Mouse (Mus musculus): ENCODE results near the gene Ttc14. TPM values are rescaled to one million over a fixed set of nuclear protein-coding genes. Genes with fewer than 3 reads are reported as not detected.
A peak's percentile ranks its signal among the peaks of the same experiment; 100 is the strongest.

Ttc14 gene
- 30.9 and 31.4 TPM in 2 replicates for polyA plus RNA-seq (2015; fragmentation: Nextera tagmentation; extraction: Ambion mirVana)

GRCm38 (mm10) chr3:33799617-33800512 is at the start of gene Ttc14:
Gene Ttc14 (plus strand): TSS chr3:33799832.
- TF ChIP-seq EP300 (optimal IDR thresholded peaks at IDR 0.05) (peak; percentile 99), CTCF (IDR thresholded peaks at IDR 0.05; ENCODE audit: low read depth) (peak; percentile 64)
- Histone ChIP-seq H3K36me3 (ENCODE audit: control insufficient read depth, insufficient read depth, low read length) (peaks cover 4% of the 10 kb centered on the region; the same call in 1 of the 2 replicates), H3K9me3 (ENCODE audit: control insufficient read depth, low read length) (no peaks in the 10 kb centered on the region), H3K4me2 (replicated peaks; ENCODE audit: low read depth) (peak within 1 kb of the TSS; percentile 64), H3K27me3 (ENCODE audit: control insufficient read depth, insufficient read depth, low read length) (no peaks in the 10 kb centered on the region), H3K4me1 (replicated peaks; ENCODE audit: control insufficient read depth, insufficient read depth) (no peaks in the 10 kb centered on the region), H3K9ac (ENCODE audit: low read length) (peak within 1 kb of the TSS; percentile 99), H3K4me3 (ENCODE audit: low read depth, low read length) (peak within 1 kb of the TSS; percentile 98), H3K27ac (replicated peaks) (peak within 1 kb of the TSS; percentile 99)
- under 1% methylated on average over 88 of the region's 90 CpGs for WGBS
- ATAC-seq (ENCODE audit: low FRiP score, low TSS enrichment) (peak; percentile 99), DNase-seq (ENCODE audit: low spot score) (peak; percentile 98)

- Histone ChIP-seq H3K4me1 (replicated peaks; ENCODE audit: control insufficient read depth, insufficient read depth) (no peaks in the 10 kb centered on the region), H3K36me3 (ENCODE audit: control insufficient read depth, insufficient read depth, low read length) (no peaks in the 10 kb centered on the region), H3K4me2 (replicated peaks; ENCODE audit: low read depth) (no peak overlapping the region), H3K4me3 (ENCODE audit: low read depth, low read length) (no peak overlapping the region), H3K9me3 (ENCODE audit: control insufficient read depth, low read length) (no peaks in the 10 kb centered on the region), H3K9ac (ENCODE audit: low read length) (no peak overlapping the region), H3K27me3 (ENCODE audit: control insufficient read depth, insufficient read depth, low read length) (no peaks in the 10 kb centered on the region), H3K27ac (replicated peaks) (no peak overlapping the region)
- ATAC-seq (ENCODE audit: low FRiP score, low TSS enrichment) = no peak
- no peak for DNase-seq (ENCODE audit: low spot score)
- peak; percentile 65 for TF ChIP-seq CTCF (IDR thresholded peaks at IDR 0.05; ENCODE audit: low read depth)
- TF ChIP-seq EP300 (optimal IDR thresholded peaks at IDR 0.05) = no peak
These were observed 8.7 kb upstream of the Ttc14 start for GRCm38 (mm10) chr3:33790975-33791374.

GRCm38 (mm10) chr3:33800513-33800820 is 835 bp downstream of the Ttc14 start:
- no peak for TF ChIP-seq CTCF (IDR thresholded peaks at IDR 0.05; ENCODE audit: low read depth)
- no peak for TF ChIP-seq EP300 (optimal IDR thresholded peaks at IDR 0.05)
- no peak for DNase-seq (ENCODE audit: low spot score)
- Histone ChIP-seq H3K36me3 (ENCODE audit: control insufficient read depth, insufficient read depth, low read length) (peaks cover 4% of the 10 kb centered on the region; the same call in 1 of the 2 replicates), H3K9ac (ENCODE audit: low read length) (peak overlapping the region; percentile 99), H3K4me1 (replicated peaks; ENCODE audit: control insufficient read depth, insufficient read depth) (no peaks in the 10 kb centered on the region), H3K4me3 (ENCODE audit: low read depth, low read length) (peak overlapping the region; percentile 98), H3K9me3 (ENCODE audit: control insufficient read depth, low read length) (no peaks in the 10 kb centered on the region), H3K4me2 (replicated peaks; ENCODE audit: low read depth) (peak overlapping the region; percentile 60), H3K27ac (replicated peaks) (peak overlapping the region; percentile 99), H3K27me3 (ENCODE audit: control insufficient read depth, insufficient read depth, low read length) (no peaks in the 10 kb centered on the region)
- peak; percentile 15 for ATAC-seq (ENCODE audit: low FRiP score, low TSS enrichment)
- WGBS = under 1% methylated on average over 16 of the region's 16 CpGs

GRCm38 (mm10) chr3:33807151-33807550 is 7.5 kb downstream of the Ttc14 start:
- H3K27me3 ChIP-seq (ENCODE audit: control insufficient read depth, insufficient read depth, low read length) = no peaks in the 10 kb centered on the region
- no peaks in the 10 kb centered on the region for H3K4me1 ChIP-seq (replicated peaks; ENCODE audit: control insufficient read depth, insufficient read depth)
- no peak for TF ChIP-seq EP300 (optimal IDR thresholded peaks at IDR 0.05)
- no peak for TF ChIP-seq CTCF (IDR thresholded peaks at IDR 0.05; ENCODE audit: low read depth)
- no peak for DNase-seq (ENCODE audit: low spot score)
- H3K9ac ChIP-seq (ENCODE audit: low read length) = no peak overlapping the region
- H3K4me3 ChIP-seq (ENCODE audit: low read depth, low read length) = no peak overlapping the region
- no peak overlapping the region for H3K27ac ChIP-seq (replicated peaks)
- ATAC-seq (ENCODE audit: low FRiP score, low TSS enrichment) = no peak
- no peak overlapping the region for H3K4me2 ChIP-seq (replicated peaks; ENCODE audit: low read depth)
- peaks cover 7% of the 10 kb centered on the region for H3K36me3 ChIP-seq (ENCODE audit: control insufficient read depth, insufficient read depth, low read length)
- 72% methylated on average over 1 of the region's 1 CpGs for WGBS
- no peaks in the 10 kb centered on the region for H3K9me3 ChIP-seq (ENCODE audit: control insufficient read depth, low read length)

GRCm38 (mm10) chr3:33824135-33824946 is 24.7 kb downstream of the Ttc14 start:
- 0 out of 2 replicates have a peak, but pooled peaks have one; percentile 53 for ATAC-seq (ENCODE audit: low FRiP score, low TSS enrichment)
- Histone ChIP-seq H3K27ac (replicated peaks) (no peak overlapping the region), H3K9me3 (ENCODE audit: control insufficient read depth, low read length) (no peaks in the 10 kb centered on the region), H3K4me3 (ENCODE audit: low read depth, low read length) (no peak overlapping the region), H3K27me3 (ENCODE audit: control insufficient read depth, insufficient read depth, low read length) (no peaks in the 10 kb centered on the region), H3K9ac (ENCODE audit: low read length) (no peak overlapping the region), H3K36me3 (ENCODE audit: control insufficient read depth, insufficient read depth, low read length) (no peaks in the 10 kb centered on the region), H3K4me2 (replicated peaks; ENCODE audit: low read depth) (no peak overlapping the region), H3K4me1 (replicated peaks; ENCODE audit: control insufficient read depth, insufficient read depth) (no peaks in the 10 kb centered on the region)
- DNase-seq (ENCODE audit: low spot score) = peak; percentile 26
- 31% methylated on average over 9 of the region's 9 CpGs for WGBS
- TF ChIP-seq EP300 (optimal IDR thresholded peaks at IDR 0.05) (no peak), CTCF (IDR thresholded peaks at IDR 0.05; ENCODE audit: low read depth) (peak; percentile 91)

Data from stomach, postnatal 0 days (tissue).